Mouse (Mus musculus) small intestine, adult 2 months (tissue): ENCODE measurements around the gene Prl3c1. TPM values are rescaled to one million over a fixed set of nuclear protein-coding genes. Genes with fewer than 3 reads are reported as not detected.
"Not testable (repeated sequence)": the region's sequence is repeated elsewhere in the genome, so short reads cannot be mapped to it uniquely, and the experiment has no call there.

Experiments
- H3K27ac ChIP-seq: fragments of 200-500 bp; 2 replicates; pipeline ENCODE4 v1.5.1; 2012; ENCODE audit warnings: low read depth, low read length, control low read depth, inconsistent platforms; ENCODE audit not compliant: insufficient read depth
- H3K27me3 ChIP-seq: fragments of 200-500 bp; 2 replicates; pipeline ENCODE4 v1.6.1; 2012; ENCODE audit warnings: mild to moderate bottlenecking, moderate library complexity, low read length, inconsistent platforms; ENCODE audit not compliant: control insufficient read depth, insufficient read depth
- H3K36me3 ChIP-seq: fragments of 200-500 bp; 2 replicates; pipeline ENCODE4 v1.6.1; 2012; ENCODE audit warnings: mild to moderate bottlenecking, low read length, control low read depth, inconsistent platforms; ENCODE audit not compliant: control insufficient read depth, insufficient read depth
- H3K4me1 ChIP-seq: fragments of 200-500 bp; 2 replicates; pipeline ENCODE4 v1.6.1; 2012; ENCODE audit warnings: low read length, inconsistent platforms, mixed read lengths; ENCODE audit not compliant: control insufficient read depth, insufficient read depth, insufficient read length
- H3K4me3 ChIP-seq: fragments of 200-500 bp; 2 replicates; pipeline ENCODE4 v1.5.1; 2012; ENCODE audit warnings: low read depth, mild to moderate bottlenecking, control low read depth, inconsistent platforms, low read length, moderate library complexity
- CTCF ChIP-seq: fragments of 200-500 bp; IDR thresholded peaks from 2 replicates; pipeline ENCODE4 v1.5.1; 2012; ENCODE audit warnings: low read depth, mild to moderate bottlenecking, control low read depth, inconsistent platforms, low read length, moderate library complexity, mixed read lengths; ENCODE audit not compliant: insufficient replicate concordance, insufficient read length; ENCODE audit errors: extremely low read depth
- POLR2A ChIP-seq: fragments of 200-500 bp; IDR thresholded peaks from 2 replicates; pipeline ENCODE4 v1.6.1; 2012; ENCODE audit warnings: low read depth, mild to moderate bottlenecking, control low read depth, inconsistent platforms, low read length, moderate library complexity
- WGBS: fragments of 180-500 bp; shearing (Covaris S2); methylation state at CpG from one replicate; pipeline ENCODE4 v1.1.7; 2018; 5-methylcytosine and 5-hydroxymethylcytosine counted together
- polyA plus RNA-seq: library from polyadenylated mRNA; depleted of rRNA; stranded (reverse); fragments of >200 nt; gene quantifications from 2 replicates; pipeline ENCODE4 v1.2.3, GENCODE M21; 2012; rRNA removed

The Prl3c1 gene
- polyA plus RNA-seq = not detected in 2 replicates

- H3K4me3 ChIP-seq = no peak within 1 kb of the TSS
- TF ChIP-seq POLR2A (no peak), CTCF (no peak)
- H3K27ac ChIP-seq = no peak within 1 kb of the TSS
- H3K36me3 ChIP-seq = no peaks in the 10 kb centered on the region
- no peaks in the 10 kb centered on the region for H3K4me1 ChIP-seq
- no peaks in the 10 kb centered on the region for H3K27me3 ChIP-seq
- 63% methylated on average over 1 of the region's 1 CpGs for WGBS
Measured at GRCm38 (mm10) chr13:27196359-27196758, at the start of gene Prl3c1. Gene Prl3c1 (plus strand): TSS chr13:27196659.

- 52% methylated on average over 1 of the region's 1 CpGs for WGBS
- Histone ChIP-seq H3K4me3 (no peak overlapping the region), H3K36me3 (no peaks in the 10 kb centered on the region), H3K27ac (no peak overlapping the region), H3K4me1 (no peaks in the 10 kb centered on the region), H3K27me3 (no peaks in the 10 kb centered on the region)
- no peak for TF ChIP-seq POLR2A
- no peak for TF ChIP-seq CTCF
Measured at GRCm38 (mm10) chr13:27148264-27148663, 48.2 kb upstream of the Prl3c1 start.

GRCm38 (mm10) chr13:27156490-27156889 lies 40.0 kb upstream of the Prl3c1 start, which contains the start of gene Prl3d3:
Gene Prl3d3 (plus strand): TSS chr13:27156790.
- not testable (repeated sequence) for H3K27me3 ChIP-seq, H3K36me3 ChIP-seq, H3K4me3 ChIP-seq, H3K27ac ChIP-seq, H3K4me1 ChIP-seq
- WGBS = 81% methylated on average over 3 of the region's 3 CpGs

GRCm38 (mm10) chr13:27241547-27241946 lies 45.1 kb downstream of the Prl3c1 start, which contains the start of gene Prl3b1:
Gene Prl3b1 (plus strand): TSS chr13:27241847.
- Histone ChIP-seq H3K36me3 (no peaks in the 10 kb centered on the region), H3K27ac (no peak within 1 kb of the TSS), H3K4me1 (no peaks in the 10 kb centered on the region), H3K4me3 (no peak within 1 kb of the TSS), H3K27me3 (no peaks in the 10 kb centered on the region)
- TF ChIP-seq CTCF = no peak
- 88% methylated on average over 1 of the region's 1 CpGs for WGBS

Other genes starting within 250 kb of the Prl3c1 start
- gene Prl, start 139.1 kb upstream of the Prl3c1 start, polyA plus RNA-seq = not detected in 2 replicates
- gene Prl3d1, start 102.5 kb upstream of the Prl3c1 start, polyA plus RNA-seq = not detected in 2 replicates
- not detected in 2 replicates for gene Prl3d2, start 75.0 kb upstream of the Prl3c1 start, polyA plus RNA-seq
- gene Prl3d3, start 39.9 kb upstream of the Prl3c1 start, polyA plus RNA-seq = not detected in 2 replicates
- gene Prl3b1, start 45.2 kb downstream of the Prl3c1 start, polyA plus RNA-seq = not detected in 2 replicates
- not detected in 2 replicates for gene Prl3a1, start 62.8 kb downstream of the Prl3c1 start, polyA plus RNA-seq
- not detected in 2 replicates for gene Prl6a1, start 116.0 kb downstream of the Prl3c1 start, polyA plus RNA-seq
- not detected in 2 replicates for gene Prl8a2, start 149.0 kb downstream of the Prl3c1 start, polyA plus RNA-seq
- not detected in 2 replicates for gene Prl2b1, start 194.2 kb downstream of the Prl3c1 start, polyA plus RNA-seq
- not detected in 2 replicates for gene Prl8a6, start 242.0 kb downstream of the Prl3c1 start, polyA plus RNA-seq